Comparison of ENCODE assay signal across 8 mouse cellular contexts in genomic region chr1:58796059-58796363, GRCm38 (mm10). TPM values are rescaled to one million over a fixed set of nuclear protein-coding genes. Genes with fewer than 3 reads are reported as not detected.
A peak's percentile ranks its signal among the peaks of the same experiment; 100 is the strongest.
DNase-seq lines count a peak whose midpoint lies in the region; ATAC-seq and TF ChIP-seq lines count a peak whose summit lies in the region.

No protein-coding gene starts in this region.

- H3K36me3 ChIP-seq in kidney, postnatal 0 days (ENCODE audit: insufficient read depth, low read length): 0 out of 2 replicates have a peak, but pooled peaks cover 6% of the 10 kb centered on the region
- no peaks in the 10 kb centered on the region for H3K36me3 ChIP-seq in intestine, embryonic 14.5 days (ENCODE audit: control insufficient read depth, insufficient read depth, low read length)
- H3K36me3 ChIP-seq in neural tube, embryonic 12.5 days: no peaks in the 10 kb centered on the region

- no peak for DNase-seq in kidney, postnatal 0 days (ENCODE audit: low spot score)
- DNase-seq in kidney, adult 11 months: no peak
- DNase-seq in intestine, embryonic 14.5 days (ENCODE audit: low spot score): peak; percentile 66
- no peak for DNase-seq in layer of hippocampus, postnatal 14 days (ENCODE audit: low spot score in 2 of 2)
- DNase-seq in cerebellum, adult 9-10 months: no peak
- DNase-seq in gastrocnemius, postnatal 14 days: no peak

- no peak for ATAC-seq in kidney, postnatal 0 days (replicated peaks; ENCODE audit: low FRiP score, low read depth)
- ATAC-seq in intestine, embryonic 14.5 days (replicated peaks; ENCODE audit: low FRiP score, low TSS enrichment, low read depth): peak; percentile 13; the same call in 1 of the 2 replicates
- no peak for ATAC-seq in neural tube, embryonic 12.5 days (ENCODE audit: low FRiP score, low read depth)

- intact Hi-C loops in gastrocnemius, postnatal 14 days (cut with DNase I; ENCODE audit: low total_unique reads): no loop called here

- 0% methylated on average over 3 of the region's 3 CpGs for WGBS in kidney, postnatal 0 days
- 1% methylated on average over 3 of the region's 3 CpGs for WGBS in intestine, embryonic 14.5 days
- 7% methylated on average over 3 of the region's 3 CpGs for WGBS in neural tube, embryonic 12.5 days

- peak overlapping the region; percentile 64 for H3K4me3 ChIP-seq in kidney, postnatal 0 days (replicated peaks; ENCODE audit: low read depth, low read length)
- peak overlapping the region; percentile 44 for H3K4me3 ChIP-seq in cortical plate, adult 2 months (ENCODE audit: insufficient read depth, low read length)
- peak overlapping the region; percentile 70 for H3K4me3 ChIP-seq in intestine, embryonic 14.5 days (ENCODE audit: low read depth, low read length)
- H3K4me3 ChIP-seq in neural tube, embryonic 12.5 days: peak overlapping the region; percentile 48

- H3K9ac ChIP-seq in kidney, postnatal 0 days (ENCODE audit: low read depth, low read length): peak overlapping the region; percentile 72
- H3K9ac ChIP-seq in intestine, embryonic 14.5 days (ENCODE audit: low read length): peak overlapping the region; percentile 84
- H3K9ac ChIP-seq in neural tube, embryonic 12.5 days: peak overlapping the region; percentile 59; the same call in 1 of the 2 replicates

- H3K27me3 ChIP-seq in kidney, postnatal 0 days (ENCODE audit: insufficient read depth, low read length): no peaks in the 10 kb centered on the region
- H3K27me3 ChIP-seq in intestine, embryonic 14.5 days (replicated peaks; ENCODE audit: control insufficient read depth, insufficient read depth, low read length): no peaks in the 10 kb centered on the region
- peaks cover 5% of the 10 kb centered on the region for H3K27me3 ChIP-seq in neural tube, embryonic 12.5 days (replicated peaks)

- no peak for TF ChIP-seq CTCF in kidney, postnatal 0 days (IDR thresholded peaks at IDR 0.05; ENCODE audit: low read depth)
- no peak for TF ChIP-seq CTCF in cortical plate, adult 2 months (IDR thresholded peaks at IDR 0.05; ENCODE audit: extremely low read depth, insufficient read depth, low read length)

- H3K4me1 ChIP-seq in kidney, postnatal 0 days (replicated peaks; ENCODE audit: insufficient read depth, low read length): 0 out of 2 replicates have a peak, but pooled peaks cover 8% of the 10 kb centered on the region
- no peaks in the 10 kb centered on the region for H3K4me1 ChIP-seq in cortical plate, adult 2 months (ENCODE audit: control insufficient read depth, insufficient read depth, low read length)
- peaks cover 6% of the 10 kb centered on the region; the same call in 1 of the 2 replicates for H3K4me1 ChIP-seq in intestine, embryonic 14.5 days (replicated peaks; ENCODE audit: control insufficient read depth, insufficient read depth, low read length)
- peaks cover 3% of the 10 kb centered on the region; the same call in 1 of the 2 replicates for H3K4me1 ChIP-seq in neural tube, embryonic 12.5 days

- TF ChIP-seq POLR2A in cortical plate, adult 2 months (IDR thresholded peaks at IDR 0.05; ENCODE audit: extremely low read depth, insufficient read depth, low read length): no peak

- H3K4me2 ChIP-seq in kidney, postnatal 0 days (ENCODE audit: low read length): peak overlapping the region; percentile 91
- peak overlapping the region; percentile 56 for H3K4me2 ChIP-seq in intestine, embryonic 14.5 days (ENCODE audit: low read length)
- peak overlapping the region; percentile 84 for H3K4me2 ChIP-seq in neural tube, embryonic 12.5 days (replicated peaks)

- no peaks in the 10 kb centered on the region; the same call in 1 of the 2 replicates for H3K9me3 ChIP-seq in kidney, postnatal 0 days (replicated peaks; ENCODE audit: low read length)
- 0 out of 2 replicates have a peak, but pooled peaks cover 4% of the 10 kb centered on the region for H3K9me3 ChIP-seq in intestine, embryonic 14.5 days (ENCODE audit: control insufficient read depth, low read length)
- 0 out of 2 replicates have a peak, but pooled peaks cover 3% of the 10 kb centered on the region for H3K9me3 ChIP-seq in neural tube, embryonic 12.5 days

- H3K27ac ChIP-seq in kidney, postnatal 0 days: peak overlapping the region; percentile 91
- H3K27ac ChIP-seq in cortical plate, adult 2 months (ENCODE audit: insufficient read depth, low read length): no peak overlapping the region
- peak overlapping the region; percentile 88 for H3K27ac ChIP-seq in intestine, embryonic 14.5 days (ENCODE audit: low read depth)
- no peak overlapping the region for H3K27ac ChIP-seq in neural tube, embryonic 12.5 days

RNA-seq across cellular contexts. Expression of gene Casp8, which starts 0.8 kb away (rescaled TPM):
- 28.0 and 31.3 TPM in 2 replicates for polyA plus RNA-seq in kidney, postnatal 0 days (2015; fragmentation: Nextera tagmentation; extraction: Ambion mirVana)
- 2.3 and 3.1 TPM in 2 replicates for polyA plus RNA-seq in cortical plate, adult 2 months (2012; rRNA removed)
- polyA plus RNA-seq in intestine, embryonic 14.5 days (2014; fragmentation: Nextera tagmentation; extraction: Ambion mirVana): 39.4 and 42.8 TPM in 2 replicates
- polyA plus RNA-seq in neural tube, embryonic 12.5 days (2016; fragmentation: Nextera tagmentation; extraction: Ambion mirVana): 11.3 and 13.5 TPM in 2 replicates
- 1 to 10 TPM; 3.3 to 3.8 TPM for total RNA-seq in layer of hippocampus, postnatal 14 days (2021)
- total RNA-seq in gastrocnemius, postnatal 14 days (2021): 1 to 10 TPM; 6.6 to 8.0 TPM

Comparison
In these comparisons a context has a peak if more than half of its experiments do, and no peak if none do; other contexts are left out.
1. H3K27ac ChIP-seq: peak in kidney, postnatal 0 days (single experiment) and intestine, embryonic 14.5 days (single experiment); none in cortical plate, adult 2 months (single experiment) and neural tube, embryonic 12.5 days (single experiment).
2. Peak in every context shown above with its lines, with median percentiles within 50 percentile points of each other: H3K4me2 ChIP-seq, H3K4me3 ChIP-seq and H3K9ac ChIP-seq.